Mouse (Mus musculus): ENCODE data around the gene Bnipl. TPM values are rescaled to one million over a fixed set of nuclear protein-coding genes. Genes with fewer than 3 reads are reported as not detected.

Gene Bnipl
- polyA plus RNA-seq, 1 experiment from 2014 or later = 6.1 TPM

DNA sequence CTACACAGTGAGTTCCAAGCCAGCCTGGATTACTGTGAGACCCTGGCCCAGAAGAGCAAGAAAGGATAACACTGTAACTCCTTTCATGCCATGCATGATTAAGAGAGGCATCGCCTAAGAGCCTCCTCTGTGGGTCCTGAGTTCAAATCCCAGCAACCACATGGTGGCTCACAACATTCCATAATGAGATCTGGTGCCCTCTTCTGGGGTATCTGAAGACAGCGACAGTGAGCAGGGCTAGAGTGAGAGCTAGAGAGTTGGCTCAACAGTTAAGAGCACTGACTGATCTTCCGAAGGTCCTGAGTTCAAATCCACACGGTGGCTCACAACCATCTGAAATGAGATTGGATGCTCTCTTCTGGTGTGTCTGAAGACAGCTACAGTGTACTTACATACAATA, 23.5 kb upstream of the Bnipl start:
- Histone ChIP-seq H3K27me3 (replicated peaks; ENCODE audit: control insufficient read depth, insufficient read depth, low read length) (no peaks in the 10 kb centered on the region), H3K4me2 (ENCODE audit: low read depth, low read length) (no peak overlapping the region), H3K9me3 (ENCODE audit: control insufficient read depth, low read length) (no peaks in the 10 kb centered on the region), H3K27ac (replicated peaks; ENCODE audit: low read depth, low read length) (no peak overlapping the region), H3K4me3 (ENCODE audit: low read depth, low read length) (no peak overlapping the region), H3K36me3 (ENCODE audit: control insufficient read depth, insufficient read depth, low read length) (0 out of 2 replicates have a peak, but pooled peaks cover 4% of the 10 kb centered on the region), H3K9ac (ENCODE audit: low read depth, low read length) (no peak overlapping the region), H3K4me1 (ENCODE audit: control insufficient read depth, insufficient read depth, low read length) (no peaks in the 10 kb centered on the region)
- 98% methylated on average over 4 of the region's 4 CpGs for WGBS
- DNase-seq (ENCODE audit: low spot score) (no peak), ATAC-seq (ENCODE audit: low read depth) (no peak)

GRCm38 (mm10) chr3:95273471-95273870, 22.5 kb upstream of the Bnipl start:
- no peaks in the 10 kb centered on the region for H3K9me3 ChIP-seq (ENCODE audit: control insufficient read depth, low read length)
- H3K27me3 ChIP-seq (replicated peaks; ENCODE audit: control insufficient read depth, insufficient read depth, low read length) = no peaks in the 10 kb centered on the region
- no peak for ATAC-seq (ENCODE audit: low read depth)
- no peaks in the 10 kb centered on the region for H3K4me1 ChIP-seq (ENCODE audit: control insufficient read depth, insufficient read depth, low read length)
- H3K9ac ChIP-seq (ENCODE audit: low read depth, low read length) = no peak overlapping the region
- no peak overlapping the region for H3K4me2 ChIP-seq (ENCODE audit: low read depth, low read length)
- 94% methylated on average over 5 of the region's 5 CpGs for WGBS
- no peak for DNase-seq (ENCODE audit: low spot score)
- 0 out of 2 replicates have a peak, but pooled peaks cover 4% of the 10 kb centered on the region for H3K36me3 ChIP-seq (ENCODE audit: control insufficient read depth, insufficient read depth, low read length)
- H3K27ac ChIP-seq (replicated peaks; ENCODE audit: low read depth, low read length) = no peak overlapping the region
- no peak overlapping the region for H3K4me3 ChIP-seq (ENCODE audit: low read depth, low read length)

DNA sequence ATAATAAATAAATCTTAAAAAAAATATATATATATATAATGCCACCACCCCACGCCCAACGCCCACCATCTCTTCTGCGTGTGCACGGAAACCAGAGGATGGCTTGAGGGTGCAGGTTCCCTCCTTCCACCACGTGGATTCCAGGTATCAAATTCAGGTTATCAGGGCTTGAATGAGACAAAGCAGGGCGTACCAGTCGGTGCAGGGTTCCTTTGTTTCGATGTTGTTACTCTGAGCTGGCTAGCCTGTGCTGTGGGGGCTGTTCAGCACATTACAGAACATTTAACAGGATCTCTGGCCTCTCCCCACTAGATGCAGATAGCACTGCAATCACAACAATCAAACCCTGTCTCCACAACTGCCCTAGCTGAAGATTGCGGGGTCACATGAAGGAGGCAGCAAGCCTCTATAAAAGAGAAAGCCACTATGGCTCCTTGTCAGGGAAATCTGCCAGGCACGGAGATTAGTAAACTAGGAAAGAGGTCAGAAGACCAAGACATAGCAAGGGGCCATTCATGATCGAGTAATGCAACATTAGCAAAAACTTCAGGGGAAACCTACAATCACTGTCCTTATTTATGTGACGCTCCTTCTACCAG, 19.9 kb upstream of the Bnipl start:
- H3K9ac ChIP-seq (ENCODE audit: low read depth, low read length) = no peak overlapping the region
- H3K4me3 ChIP-seq (ENCODE audit: low read depth, low read length) = no peak overlapping the region
- H3K36me3 ChIP-seq (ENCODE audit: control insufficient read depth, insufficient read depth, low read length) = peaks cover 26% of the 10 kb centered on the region
- no peak overlapping the region for H3K4me2 ChIP-seq (ENCODE audit: low read depth, low read length)
- 79% methylated on average over 12 of the region's 12 CpGs for WGBS
- H3K27ac ChIP-seq (replicated peaks; ENCODE audit: low read depth, low read length) = no peak overlapping the region
- H3K9me3 ChIP-seq (ENCODE audit: control insufficient read depth, low read length) = no peaks in the 10 kb centered on the region
- H3K4me1 ChIP-seq (ENCODE audit: control insufficient read depth, insufficient read depth, low read length) = no peaks in the 10 kb centered on the region
- DNase-seq (ENCODE audit: low spot score) (no peak), ATAC-seq (ENCODE audit: low read depth) (no peak)
- no peaks in the 10 kb centered on the region for H3K27me3 ChIP-seq (replicated peaks; ENCODE audit: control insufficient read depth, insufficient read depth, low read length)

GRCm38 (mm10) chr3:95269789-95270188, 18.8 kb upstream of the Bnipl start:
- Histone ChIP-seq H3K4me3 (ENCODE audit: low read depth, low read length) (no peak overlapping the region), H3K4me1 (ENCODE audit: control insufficient read depth, insufficient read depth, low read length) (no peaks in the 10 kb centered on the region), H3K27me3 (replicated peaks; ENCODE audit: control insufficient read depth, insufficient read depth, low read length) (no peaks in the 10 kb centered on the region), H3K9me3 (ENCODE audit: control insufficient read depth, low read length) (no peaks in the 10 kb centered on the region), H3K4me2 (ENCODE audit: low read depth, low read length) (no peak overlapping the region), H3K9ac (ENCODE audit: low read depth, low read length) (no peak overlapping the region), H3K36me3 (ENCODE audit: control insufficient read depth, insufficient read depth, low read length) (peaks cover 35% of the 10 kb centered on the region), H3K27ac (replicated peaks; ENCODE audit: low read depth, low read length) (no peak overlapping the region)
- WGBS = 85% methylated on average over 5 of the region's 5 CpGs
- no peak for ATAC-seq (ENCODE audit: low read depth)
- DNase-seq (ENCODE audit: low spot score) = no peak

DNA sequence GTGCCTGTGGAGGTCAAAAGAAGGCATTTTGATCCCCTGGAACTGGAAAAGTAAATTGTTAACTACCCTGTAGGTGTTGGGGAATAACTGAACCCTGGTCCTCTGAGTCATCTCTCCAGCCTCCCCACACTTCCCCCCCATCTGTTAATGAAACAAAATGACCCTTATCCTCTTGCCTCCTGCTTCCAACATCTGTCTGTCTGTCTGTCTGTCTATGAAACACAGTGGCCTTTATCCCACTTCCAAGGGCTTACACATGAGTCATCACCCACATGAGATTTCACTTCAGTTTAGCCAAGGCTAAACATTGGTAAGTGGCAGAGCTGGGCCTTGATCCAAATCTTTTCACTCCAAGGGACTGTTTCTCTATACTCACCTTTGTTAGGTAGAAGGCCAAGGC, 16.9 kb upstream of the Bnipl start:
- Histone ChIP-seq H3K27ac (replicated peaks; ENCODE audit: low read depth, low read length) (no peak overlapping the region), H3K36me3 (ENCODE audit: control insufficient read depth, insufficient read depth, low read length) (peaks cover 47% of the 10 kb centered on the region), H3K27me3 (replicated peaks; ENCODE audit: control insufficient read depth, insufficient read depth, low read length) (no peaks in the 10 kb centered on the region), H3K4me3 (ENCODE audit: low read depth, low read length) (no peak overlapping the region), H3K9ac (ENCODE audit: low read depth, low read length) (no peak overlapping the region), H3K9me3 (ENCODE audit: control insufficient read depth, low read length) (no peaks in the 10 kb centered on the region), H3K4me1 (ENCODE audit: control insufficient read depth, insufficient read depth, low read length) (no peaks in the 10 kb centered on the region), H3K4me2 (ENCODE audit: low read depth, low read length) (no peak overlapping the region)
- DNase-seq (ENCODE audit: low spot score) (no peak), ATAC-seq (ENCODE audit: low read depth) (no peak)

DNA sequence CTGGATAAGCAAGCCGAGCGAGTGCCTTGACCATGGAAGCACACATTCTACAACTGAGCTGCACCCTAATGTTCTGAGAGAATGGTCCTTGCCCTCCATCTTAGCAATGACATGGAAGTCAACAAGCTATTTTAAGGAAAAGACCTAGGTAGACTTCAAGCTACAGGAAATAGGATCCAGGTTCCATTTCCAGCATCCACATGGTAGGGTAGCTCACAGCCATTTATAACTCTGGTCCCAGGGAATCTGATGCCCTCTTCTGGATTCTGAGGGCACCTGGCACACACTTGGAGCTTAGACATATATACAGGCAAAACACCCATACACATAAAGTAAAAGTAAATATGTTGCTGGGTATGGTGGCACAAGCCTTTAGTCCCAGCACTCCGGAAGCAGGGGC, 15.1 kb upstream of the Bnipl start:
- DNase-seq (ENCODE audit: low spot score) (no peak), ATAC-seq (ENCODE audit: low read depth) (no peak)
- H3K4me1 ChIP-seq (ENCODE audit: control insufficient read depth, insufficient read depth, low read length) = no peaks in the 10 kb centered on the region
- H3K4me2 ChIP-seq (ENCODE audit: low read depth, low read length) = no peak overlapping the region
- H3K27ac ChIP-seq (replicated peaks; ENCODE audit: low read depth, low read length) = no peak overlapping the region
- no peaks in the 10 kb centered on the region for H3K9me3 ChIP-seq (ENCODE audit: control insufficient read depth, low read length)
- no peak overlapping the region for H3K9ac ChIP-seq (ENCODE audit: low read depth, low read length)
- H3K36me3 ChIP-seq (ENCODE audit: control insufficient read depth, insufficient read depth, low read length) = peaks cover 65% of the 10 kb centered on the region
- H3K4me3 ChIP-seq (ENCODE audit: low read depth, low read length) = no peak overlapping the region
- no peaks in the 10 kb centered on the region for H3K27me3 ChIP-seq (replicated peaks; ENCODE audit: control insufficient read depth, insufficient read depth, low read length)
- WGBS = 99% methylated on average over 3 of the region's 3 CpGs

- H3K4me3 ChIP-seq (ENCODE audit: low read depth, low read length) = no peak overlapping the region
- no peak overlapping the region for H3K4me2 ChIP-seq (ENCODE audit: low read depth, low read length)
- no peaks in the 10 kb centered on the region for H3K4me1 ChIP-seq (ENCODE audit: control insufficient read depth, insufficient read depth, low read length)
- 68% methylated on average over 1 of the region's 1 CpGs for WGBS
- peaks cover 76% of the 10 kb centered on the region for H3K36me3 ChIP-seq (ENCODE audit: control insufficient read depth, insufficient read depth, low read length)
- H3K27ac ChIP-seq (replicated peaks; ENCODE audit: low read depth, low read length) = no peak overlapping the region
- no peaks in the 10 kb centered on the region for H3K9me3 ChIP-seq (ENCODE audit: control insufficient read depth, low read length)
- H3K27me3 ChIP-seq (replicated peaks; ENCODE audit: control insufficient read depth, insufficient read depth, low read length) = no peaks in the 10 kb centered on the region
- ATAC-seq (ENCODE audit: low read depth) = no peak
- DNase-seq (ENCODE audit: low spot score) = no peak
- no peak overlapping the region for H3K9ac ChIP-seq (ENCODE audit: low read depth, low read length)
Observed at GRCm38 (mm10) chr3:95264724-95265123, 13.7 kb upstream of the Bnipl start.

- no peaks in the 10 kb centered on the region for H3K4me1 ChIP-seq (ENCODE audit: control insufficient read depth, insufficient read depth, low read length)
- ATAC-seq (ENCODE audit: low read depth) = no peak
- no peaks in the 10 kb centered on the region for H3K27me3 ChIP-seq (replicated peaks; ENCODE audit: control insufficient read depth, insufficient read depth, low read length)
- peaks cover 90% of the 10 kb centered on the region for H3K36me3 ChIP-seq (ENCODE audit: control insufficient read depth, insufficient read depth, low read length)
- H3K4me2 ChIP-seq (ENCODE audit: low read depth, low read length) = no peak overlapping the region
- H3K4me3 ChIP-seq (ENCODE audit: low read depth, low read length) = no peak overlapping the region
- no peaks in the 10 kb centered on the region for H3K9me3 ChIP-seq (ENCODE audit: control insufficient read depth, low read length)
- H3K9ac ChIP-seq (ENCODE audit: low read depth, low read length) = no peak overlapping the region
- peak; percentile 57 for DNase-seq (ENCODE audit: low spot score)
- no peak overlapping the region for H3K27ac ChIP-seq (replicated peaks; ENCODE audit: low read depth, low read length)
- WGBS = 43% methylated on average over 11 of the region's 11 CpGs
Observed at GRCm38 (mm10) chr3:95263089-95263739, 12.2 kb upstream of the Bnipl start.

GRCm38 (mm10) chr3:95261975-95262374, 11.0 kb upstream of the Bnipl start:
- WGBS = 79% methylated on average over 4 of the region's 4 CpGs
- Histone ChIP-seq H3K9ac (ENCODE audit: low read depth, low read length) (no peak overlapping the region), H3K27me3 (replicated peaks; ENCODE audit: control insufficient read depth, insufficient read depth, low read length) (no peaks in the 10 kb centered on the region), H3K27ac (replicated peaks; ENCODE audit: low read depth, low read length) (no peak overlapping the region), H3K9me3 (ENCODE audit: control insufficient read depth, low read length) (no peaks in the 10 kb centered on the region), H3K36me3 (ENCODE audit: control insufficient read depth, insufficient read depth, low read length) (peaks cover 91% of the 10 kb centered on the region), H3K4me1 (ENCODE audit: control insufficient read depth, insufficient read depth, low read length) (no peaks in the 10 kb centered on the region), H3K4me2 (ENCODE audit: low read depth, low read length) (no peak overlapping the region), H3K4me3 (ENCODE audit: low read depth, low read length) (no peak overlapping the region)
- ATAC-seq (ENCODE audit: low read depth) (no peak), DNase-seq (ENCODE audit: low spot score) (no peak)
